Mouse (Mus musculus): ENCODE data around the gene Usp13. TPM values are rescaled to one million over a fixed set of nuclear protein-coding genes. Genes with fewer than 3 reads are reported as not detected.

Gene Usp13
- polyA plus RNA-seq (2017; shearing (Covaris generic)) = not detected

DNA sequence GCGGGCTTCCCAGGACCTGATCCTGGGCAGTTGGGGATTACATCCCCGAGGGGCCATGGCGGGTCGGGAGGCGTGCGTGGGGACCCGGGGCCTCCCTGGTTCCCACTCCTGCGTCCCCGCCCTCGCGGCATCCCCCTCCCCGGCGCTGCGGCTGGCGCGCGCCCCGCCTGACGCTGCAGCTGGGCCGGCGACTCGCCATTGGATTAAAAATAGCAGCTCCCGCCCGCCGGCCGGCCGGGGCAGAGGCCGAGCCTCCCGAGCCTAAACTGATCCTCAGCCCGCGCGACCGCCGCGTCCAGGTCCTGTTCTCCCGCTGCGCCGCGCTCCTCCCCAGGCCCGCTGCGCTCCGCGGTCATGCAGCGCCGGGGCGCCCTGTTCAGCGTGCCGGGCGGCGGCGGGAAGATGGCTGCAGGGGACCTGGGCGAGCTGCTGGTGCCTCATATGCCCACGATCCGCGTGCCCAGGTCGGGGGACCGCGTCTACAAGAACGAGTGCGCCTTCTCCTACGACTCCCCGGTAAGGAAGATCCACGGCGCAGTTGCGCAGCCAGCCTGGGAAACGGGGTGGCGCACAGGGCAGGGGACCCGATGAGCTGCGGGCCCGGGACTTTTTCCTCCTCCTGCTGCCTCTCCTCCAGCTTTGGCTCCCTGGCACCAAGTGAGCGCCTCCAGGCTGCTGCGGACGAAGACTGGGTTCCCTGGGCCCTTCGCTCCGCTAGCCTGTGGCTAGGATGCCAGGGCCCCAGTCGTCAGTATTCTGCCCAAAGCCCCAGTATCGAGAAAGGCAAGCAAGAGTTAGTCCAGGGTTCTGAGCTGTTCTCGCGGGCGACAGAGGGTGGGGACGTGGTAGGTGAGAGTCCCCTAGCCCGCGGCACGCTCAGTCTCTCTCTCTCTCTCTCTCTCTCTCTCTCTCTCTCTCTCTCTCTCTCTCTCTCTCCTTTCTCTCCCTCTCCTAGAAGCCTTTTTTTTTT lies at the start of gene Usp13:
TSS of gene Usp13 (plus strand) at position 190 of the 970 bp plus-strand sequence.
- ATAC-seq = no peak

GRCm38 (mm10) chr3:32770781-32771180 lies 46.6 kb upstream of the Usp13 start:
- no peak for ATAC-seq

DNA sequence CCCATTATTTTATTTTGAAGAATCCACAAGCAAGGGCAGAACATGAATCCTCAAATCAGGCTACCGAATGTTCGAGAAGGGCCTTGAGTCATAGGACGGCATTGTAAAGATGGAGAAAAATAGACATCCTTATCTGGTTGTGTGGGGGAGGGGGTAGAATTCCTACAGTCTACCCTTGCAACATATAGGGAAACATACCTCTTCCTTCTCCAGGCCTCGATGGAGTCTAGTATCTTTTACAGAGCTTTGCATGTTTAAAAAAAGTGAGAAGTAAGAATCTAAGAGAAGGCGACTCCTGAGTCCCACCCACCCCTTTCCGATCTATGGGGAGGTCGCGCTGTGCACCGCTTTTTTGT lies 367 bp upstream of the Usp13 start:
- ATAC-seq = no peak

DNA sequence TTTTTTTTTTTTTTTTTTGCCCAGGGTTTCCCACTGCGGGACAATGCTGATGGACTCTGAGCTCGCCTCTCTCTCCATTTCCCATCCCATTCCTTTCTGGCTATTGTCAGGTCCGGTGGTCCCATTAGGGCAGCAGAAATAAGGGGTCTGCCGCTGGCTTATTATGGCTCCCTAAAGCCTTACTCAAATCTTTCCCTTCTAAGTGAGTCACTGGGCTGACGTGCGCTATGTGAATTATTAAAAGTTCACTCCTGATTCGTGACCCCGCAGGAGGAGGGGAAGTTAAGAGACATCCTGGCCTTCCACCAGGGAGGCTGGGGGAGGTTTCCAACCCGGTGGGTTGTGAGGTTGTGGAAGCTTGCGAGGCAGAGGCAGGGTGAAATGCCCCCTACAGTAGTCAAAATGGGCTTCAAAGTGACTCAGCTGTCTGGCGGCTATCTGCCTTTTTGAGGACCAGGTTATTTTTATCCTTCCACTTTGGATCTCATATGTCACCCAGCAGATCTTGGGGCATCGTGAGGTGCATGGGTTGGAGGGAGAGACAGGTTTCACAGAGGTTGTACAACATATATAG lies 1.1 kb downstream of the Usp13 start:
- ATAC-seq = no peak

- no peak for ATAC-seq
These were observed 5.3 kb downstream of the Usp13 start for GRCm38 (mm10) chr3:32822620-32823019.

DNA sequence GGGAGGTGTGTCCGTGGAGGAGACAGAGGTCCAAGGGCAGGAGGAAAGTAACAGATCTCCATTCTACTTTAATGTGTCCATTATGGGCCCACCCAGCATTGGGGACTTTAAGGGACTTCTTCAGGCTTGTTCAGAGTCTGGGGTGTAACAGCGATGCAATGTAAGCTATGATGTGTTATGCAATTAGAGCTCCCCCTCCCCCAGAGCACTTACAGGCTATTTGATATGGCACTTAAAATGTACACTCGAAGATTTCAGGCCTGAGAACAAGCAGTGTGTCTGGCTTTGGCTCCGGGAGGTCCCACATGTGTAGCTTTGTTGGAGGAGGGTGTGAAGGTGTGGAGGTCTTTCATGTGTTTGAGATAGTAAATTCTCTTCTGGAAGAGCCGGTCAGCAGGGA lies 7.6 kb downstream of the Usp13 start:
- ATAC-seq = no peak

GRCm38 (mm10) chr3:32825964-32826479 lies 8.7 kb downstream of the Usp13 start:
- no peak for ATAC-seq

- no peak for ATAC-seq
These were observed 9.4 kb downstream of the Usp13 start for GRCm38 (mm10) chr3:32826701-32827100.

DNA sequence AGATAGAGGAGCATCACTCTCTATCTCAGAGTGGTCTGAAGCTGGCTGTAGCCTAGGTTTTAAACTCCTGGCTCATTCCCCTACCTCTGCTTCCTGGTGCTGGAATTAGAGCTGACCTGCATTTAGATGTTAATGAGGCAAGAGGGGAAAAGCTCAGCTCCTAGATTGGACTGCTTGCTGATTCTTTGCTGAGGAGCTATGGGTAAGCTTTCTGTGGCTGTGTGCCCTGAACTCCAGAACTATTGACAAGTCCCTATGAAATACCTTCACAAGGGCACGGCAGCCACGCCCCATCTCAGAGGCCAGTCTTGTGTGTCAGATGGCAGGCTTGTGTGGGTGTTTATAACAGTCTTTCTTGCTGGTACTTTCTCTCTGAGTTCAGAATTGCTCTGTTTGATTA lies 16.5 kb downstream of the Usp13 start:
- ATAC-seq = no peak

- ATAC-seq = no peak
These were observed 20.5 kb downstream of the Usp13 start for GRCm38 (mm10) chr3:32837847-32838246.

DNA sequence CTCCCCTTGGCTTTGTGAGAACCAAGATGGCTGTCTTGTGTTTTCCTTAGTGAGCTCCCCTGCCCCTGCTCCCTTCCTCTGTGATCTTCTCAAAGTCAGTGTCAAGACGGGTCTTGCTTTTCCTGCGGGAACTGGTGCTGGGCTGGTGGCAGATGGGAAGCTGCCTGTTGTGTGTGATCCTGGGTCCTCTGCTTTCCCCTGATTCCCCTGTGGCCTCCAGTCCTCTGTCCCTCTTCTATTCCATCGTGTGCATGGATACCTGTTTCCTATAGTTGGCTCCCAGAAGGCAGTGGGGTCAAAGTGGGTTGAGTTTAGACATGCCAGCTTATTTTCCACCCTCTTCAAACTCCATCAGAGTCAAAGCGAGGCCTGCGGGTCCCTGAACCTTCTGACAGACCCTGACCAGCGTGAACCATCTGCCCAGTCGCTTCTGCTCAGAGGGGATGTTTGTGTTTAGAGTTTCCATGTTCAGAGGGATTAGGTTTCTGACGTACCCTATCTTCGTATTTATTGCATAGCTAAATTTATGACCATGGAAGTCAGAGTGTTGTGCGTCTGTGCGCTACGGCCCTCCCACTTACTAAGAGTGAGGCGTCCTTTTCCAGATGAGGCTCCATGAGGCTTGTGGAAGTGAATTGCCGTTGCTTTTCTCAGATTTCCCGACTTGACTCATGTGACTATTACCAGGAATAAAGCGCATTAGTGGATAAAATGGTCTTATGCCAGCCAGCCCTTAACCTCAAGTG lies 39.2 kb downstream of the Usp13 start:
- ATAC-seq = no peak

GRCm38 (mm10) chr3:32871081-32871480 lies 53.7 kb downstream of the Usp13 start:
- ATAC-seq = no peak

DNA sequence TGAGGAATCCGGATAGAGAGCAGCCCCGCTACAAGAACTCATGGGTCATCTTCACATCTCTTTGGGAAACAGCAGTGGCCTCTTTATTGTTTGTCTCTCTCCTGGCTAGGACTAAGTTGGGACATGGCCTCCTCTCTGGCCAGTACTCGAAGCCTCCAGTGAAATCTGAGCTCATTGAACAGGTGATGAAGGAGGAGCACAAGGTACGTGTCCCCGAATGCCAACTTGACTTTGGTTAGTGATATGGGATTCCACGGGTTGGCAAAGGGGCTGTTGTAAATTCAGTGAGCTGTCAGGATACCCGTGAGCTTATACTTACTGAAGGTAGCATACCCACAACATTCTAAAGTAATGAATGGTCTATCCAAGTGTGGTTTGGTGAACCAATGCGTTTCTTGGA lies 69.0 kb downstream of the Usp13 start:
- no peak for ATAC-seq

GRCm38 (mm10) chr3:32888886-32889285 lies 71.5 kb downstream of the Usp13 start:
- ATAC-seq = no peak

- ATAC-seq = no peak
These were observed 72.8 kb downstream of the Usp13 start for GRCm38 (mm10) chr3:32890174-32890573.

DNA sequence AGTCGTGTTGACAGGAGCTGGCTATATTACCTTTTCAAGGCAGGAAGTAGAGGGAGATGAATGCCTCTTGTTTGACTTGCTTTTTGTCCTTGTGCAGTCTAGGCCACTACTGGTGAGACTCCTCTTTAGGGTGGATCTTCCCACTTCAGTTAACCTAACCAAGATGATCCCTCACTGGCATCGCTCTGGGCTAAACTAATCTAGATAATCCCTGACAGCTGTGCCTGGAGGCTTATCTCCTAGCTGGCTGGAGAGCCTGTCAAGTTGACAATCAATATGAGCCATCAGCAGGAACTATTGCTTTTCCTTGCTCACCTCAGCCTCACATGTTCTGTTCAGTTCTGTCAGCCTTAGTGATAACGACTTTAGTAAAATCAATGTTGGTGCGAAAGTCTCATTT lies 86.1 kb downstream of the Usp13 start:
- ATAC-seq = no peak

GRCm38 (mm10) chr3:32904599-32904998 lies 87.3 kb downstream of the Usp13 start:
- no peak for ATAC-seq

- ATAC-seq = no peak
These were observed 88.8 kb downstream of the Usp13 start for GRCm38 (mm10) chr3:32905850-32906779.

- no peak for ATAC-seq
These were observed 91.1 kb downstream of the Usp13 start for GRCm38 (mm10) chr3:32908400-32908799.

DNA sequence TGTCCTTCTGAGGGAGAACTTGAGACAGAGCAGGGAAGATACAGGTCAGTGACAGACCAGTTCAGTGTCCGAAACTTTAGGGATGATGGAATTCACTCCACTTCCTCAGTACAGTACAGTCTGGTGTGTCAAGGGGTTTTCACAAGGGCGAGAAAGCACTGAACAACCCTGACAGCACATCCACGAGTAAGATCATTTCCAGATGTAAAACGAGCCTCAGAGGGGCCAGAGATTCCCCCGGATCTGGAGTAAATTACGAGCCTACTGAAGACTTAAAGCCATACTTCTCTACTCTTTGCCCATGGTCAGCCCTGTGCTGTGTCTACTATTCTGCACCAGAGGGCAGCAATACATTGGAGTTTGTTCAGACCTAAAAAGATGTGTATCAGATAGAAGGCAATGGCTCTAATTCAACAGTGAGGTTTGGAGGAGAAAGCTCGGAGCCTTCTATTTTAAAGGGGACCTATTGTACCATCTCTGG lies 92.8 kb downstream of the Usp13 start:
- ATAC-seq = no peak

DNA sequence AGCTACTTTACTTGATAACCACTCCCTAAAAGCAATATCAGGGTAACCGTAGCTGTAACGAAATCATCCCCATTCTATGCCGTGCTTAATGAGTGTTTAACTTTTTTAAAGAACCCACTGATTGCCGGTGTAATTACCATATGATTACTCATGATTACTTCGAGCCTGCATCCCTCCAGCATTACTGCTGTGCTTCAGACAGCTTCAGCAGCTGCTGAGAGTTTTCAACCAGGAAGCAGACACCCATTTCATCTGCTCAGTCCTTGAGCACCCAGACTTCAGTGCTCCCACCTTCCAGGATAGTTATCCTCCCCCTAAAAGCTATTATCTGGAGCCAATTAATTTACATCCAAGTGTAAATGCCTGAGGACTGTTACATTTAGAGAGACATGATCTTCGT lies 106.8 kb downstream of the Usp13 start:
- no peak for ATAC-seq
